Mouse (Mus musculus) megakaryocyte-erythroid progenitor cell, adult 5-6 weeks (primary cell): ENCODE data around the gene Msi1. TPM values are rescaled to one million over a fixed set of nuclear protein-coding genes. Genes with fewer than 3 reads are reported as not detected.

Source experiments
- total RNA-seq, 2 experiments: library from RNA; stranded (forward) in 1 of 2; stranded (reverse) in 1 of 2; fragments of 200-1000, 215-1000 nt in 1 of 2; fragments of >200 nt in 1 of 2; fragmentation: Nextera tagmentation in 1 of 2; gene quantifications; 2 replicates each; pipeline ENCODE4 v1.2.3; 2014 to 2017

Msi1 gene
- total RNA-seq, 2 experiments from 2014 or later: not detected

Other genes starting within 250 kb of the Msi1 start
- not detected in 2 replicates for gene Cabp1, start 235.2 kb upstream of the Msi1 start, total RNA-seq (2014; fragmentation: Nextera tagmentation)
- gene Cabp1, start 235.2 kb upstream of the Msi1 start, total RNA-seq (2017): not detected in 2 replicates
- 130 and 136 TPM in 2 replicates for gene Pop5, start 193.8 kb upstream of the Msi1 start, total RNA-seq (2014; fragmentation: Nextera tagmentation)
- gene Pop5, start 193.8 kb upstream of the Msi1 start, total RNA-seq (2017): 69.1 and 154 TPM in 2 replicates
- 47.4 and 71.5 TPM in 2 replicates for gene Rnf10, start 156.7 kb upstream of the Msi1 start, total RNA-seq (2014; fragmentation: Nextera tagmentation)
- gene Rnf10, start 156.7 kb upstream of the Msi1 start, total RNA-seq (2017): 35.9 and 36.9 TPM in 2 replicates
- 23.0 and 35.5 TPM in 2 replicates for gene Coq5, start 149.9 kb upstream of the Msi1 start, total RNA-seq (2014; fragmentation: Nextera tagmentation)
- 71.1 and 78.6 TPM in 2 replicates for gene Coq5, start 149.9 kb upstream of the Msi1 start, total RNA-seq (2017)
- gene Dynll1, start 128.6 kb upstream of the Msi1 start, total RNA-seq (2014; fragmentation: Nextera tagmentation): 550 and 746 TPM in 2 replicates
- 379 and 555 TPM in 2 replicates for gene Dynll1, start 128.6 kb upstream of the Msi1 start, total RNA-seq (2017)
- 74.7 and 96.0 TPM in 2 replicates for gene Srsf9, start 102.4 kb upstream of the Msi1 start, total RNA-seq (2014; fragmentation: Nextera tagmentation)
- 61.6 and 108 TPM in 2 replicates for gene Srsf9, start 102.4 kb upstream of the Msi1 start, total RNA-seq (2017)
- 31.0 and 41.1 TPM in 2 replicates for gene Gatc, start 88.4 kb upstream of the Msi1 start, total RNA-seq (2014; fragmentation: Nextera tagmentation)
- 13.6 and 18.6 TPM in 2 replicates for gene Gatc, start 88.4 kb upstream of the Msi1 start, total RNA-seq (2017)
- 36.8 and 45.8 TPM in 2 replicates for gene Triap1, start 88.4 kb upstream of the Msi1 start, total RNA-seq (2014; fragmentation: Nextera tagmentation)
- 16.8 and 19.8 TPM in 2 replicates for gene Triap1, start 88.4 kb upstream of the Msi1 start, total RNA-seq (2017)
- 744 and 848 TPM in 2 replicates for gene Cox6a1, start 80.6 kb upstream of the Msi1 start, total RNA-seq (2014; fragmentation: Nextera tagmentation)
- 84.8 and 115 TPM in 2 replicates for gene Cox6a1, start 80.6 kb upstream of the Msi1 start, total RNA-seq (2017)
- not detected in 2 replicates for gene Pla2g1b, start 36.7 kb downstream of the Msi1 start, total RNA-seq (2014; fragmentation: Nextera tagmentation)
- gene Pla2g1b, start 36.7 kb downstream of the Msi1 start, total RNA-seq (2017): not detected in 2 replicates
- 10.7 and 20.4 TPM in 2 replicates for gene Sirt4, start 55.1 kb downstream of the Msi1 start, total RNA-seq (2014; fragmentation: Nextera tagmentation)
- gene Sirt4, start 55.1 kb downstream of the Msi1 start, total RNA-seq (2017): 3.4 and 7.2 TPM in 2 replicates
- 31.8 and 34.0 TPM in 2 replicates for gene Pxn, start 77.1 kb downstream of the Msi1 start, total RNA-seq (2014; fragmentation: Nextera tagmentation)
- gene Pxn, start 77.1 kb downstream of the Msi1 start, total RNA-seq (2017): 36.1 and 47.5 TPM in 2 replicates
- 2,668 and 3,132 TPM in 2 replicates for gene Rplp0, start 129.9 kb downstream of the Msi1 start, total RNA-seq (2014; fragmentation: Nextera tagmentation)
- gene Rplp0, start 129.9 kb downstream of the Msi1 start, total RNA-seq (2017): 1,591 and 2,082 TPM in 2 replicates
- 66.1 and 67.0 TPM in 2 replicates for gene Gcn1l1, start 135.7 kb downstream of the Msi1 start, total RNA-seq (2014; fragmentation: Nextera tagmentation)
- 31.2 and 54.2 TPM in 2 replicates for gene Gcn1l1, start 135.7 kb downstream of the Msi1 start, total RNA-seq (2017)
- 51.4 and 53.5 TPM in 2 replicates for gene Rab35, start 202.3 kb downstream of the Msi1 start, total RNA-seq (2014; fragmentation: Nextera tagmentation)
- 34.2 and 36.4 TPM in 2 replicates for gene Rab35, start 202.3 kb downstream of the Msi1 start, total RNA-seq (2017)